Comparison of ENCODE assay signal across 10 mouse cellular contexts in the genomic region with DNA sequence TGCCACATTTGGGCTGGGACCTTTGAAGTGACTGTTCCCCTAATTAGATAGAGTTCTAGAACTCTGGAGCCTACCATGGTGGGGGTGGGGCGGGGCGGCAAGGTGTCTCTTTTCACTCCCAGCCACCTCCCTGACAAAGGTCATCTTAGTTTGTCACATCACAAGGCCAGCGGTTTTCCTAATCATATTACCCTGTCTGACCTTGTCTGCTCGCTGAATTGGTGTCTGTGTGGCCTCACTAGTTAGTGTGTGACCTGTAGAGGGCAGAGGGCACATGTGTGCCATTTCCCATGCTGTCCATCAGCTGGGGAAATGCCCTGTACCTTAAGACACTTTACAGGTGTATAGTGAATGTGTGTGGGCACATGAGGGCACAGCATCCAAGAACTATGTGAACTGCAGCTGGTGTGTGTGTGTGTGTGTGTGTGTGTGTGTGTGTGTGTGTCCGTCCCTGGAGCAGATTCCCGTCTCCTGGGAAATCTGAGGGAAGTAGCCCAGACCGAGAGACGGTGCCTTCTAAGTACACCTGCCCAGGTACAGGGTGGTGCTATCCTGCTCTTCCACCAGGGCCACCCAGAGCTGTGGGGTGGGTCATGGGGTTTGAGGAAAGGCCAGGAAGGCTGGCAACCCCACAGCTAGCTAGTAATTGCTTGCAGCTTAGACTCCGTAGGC.
DNase-seq lines count a peak whose midpoint lies in the region; ATAC-seq and TF ChIP-seq lines count a peak whose summit lies in the region.
"Had no signal": no experiment of that assay in that cellular context is flagged by ENCODE, and none has a peak within 500 bp of the region (broad histone marks: within the 10 kb centered on the region; RNA-seq: fewer than 3 reads in every experiment).

No protein-coding gene starts in this region.

- peaks cover 42% of the 10 kb centered on the region for H3K4me1 ChIP-seq in hindbrain, embryonic 10.5 days (replicated peaks)
- H3K4me1 ChIP-seq in hindbrain, embryonic 14.5 days (replicated peaks; ENCODE audit: control insufficient read depth, insufficient read depth, low read length): peaks cover 9% of the 10 kb centered on the region
- H3K4me1 ChIP-seq in midbrain, embryonic 10.5 days: peaks cover 31% of the 10 kb centered on the region
- peaks cover 9% of the 10 kb centered on the region; the same call in 1 of the 2 replicates for H3K4me1 ChIP-seq in midbrain, postnatal 0 days (ENCODE audit: insufficient read depth, low read length)
- peaks cover 65% of the 10 kb centered on the region for H3K4me1 ChIP-seq in limb, embryonic 10.5 days

- H3K9me3 ChIP-seq in hindbrain, embryonic 10.5 days: no peaks in the 10 kb centered on the region
- no peaks in the 10 kb centered on the region for H3K9me3 ChIP-seq in hindbrain, embryonic 14.5 days (ENCODE audit: control insufficient read depth, low read length)
- H3K9me3 ChIP-seq in midbrain, embryonic 10.5 days (replicated peaks): no peaks in the 10 kb centered on the region
- no peaks in the 10 kb centered on the region for H3K9me3 ChIP-seq in midbrain, postnatal 0 days (ENCODE audit: low read length)
- no peaks in the 10 kb centered on the region for H3K9me3 ChIP-seq in limb, embryonic 10.5 days (replicated peaks)

- peak overlapping the region; percentile 80 for H3K27ac ChIP-seq in hindbrain, embryonic 10.5 days
- H3K27ac ChIP-seq in hindbrain, embryonic 14.5 days: no peak overlapping the region
- peak overlapping the region; percentile 79 for H3K27ac ChIP-seq in midbrain, embryonic 10.5 days (replicated peaks)
- no peak overlapping the region for H3K27ac ChIP-seq in midbrain, postnatal 0 days (ENCODE audit: low read depth, low read length)
- H3K27ac ChIP-seq in limb, embryonic 10.5 days: peak overlapping the region; percentile 72

- 47% methylated on average over 9 of the region's 9 CpGs for WGBS in hindbrain, embryonic 10.5 days
- 69% methylated on average over 9 of the region's 9 CpGs for WGBS in hindbrain, embryonic 14.5 days
- WGBS in midbrain, embryonic 10.5 days: 51% methylated on average over 9 of the region's 9 CpGs
- WGBS in midbrain, postnatal 0 days: 64% methylated on average over 9 of the region's 9 CpGs
- 23% methylated on average over 9 of the region's 9 CpGs for WGBS in limb, embryonic 10.5 days

- no peak overlapping the region for H3K4me2 ChIP-seq in hindbrain, embryonic 14.5 days (replicated peaks)
- no peak overlapping the region for H3K4me2 ChIP-seq in midbrain, postnatal 0 days (ENCODE audit: low read depth, low read length, poor library complexity, severe bottlenecking)

- ATAC-seq in hindbrain, embryonic 14.5 days (ENCODE audit: low FRiP score): no peak
- no peak for ATAC-seq in midbrain, postnatal 0 days (ENCODE audit: low FRiP score)

- H3K27me3 ChIP-seq in hindbrain, embryonic 10.5 days (ENCODE audit: insufficient read depth, poor library complexity, severe bottlenecking): peaks cover 23% of the 10 kb centered on the region
- H3K27me3 ChIP-seq in hindbrain, embryonic 14.5 days (ENCODE audit: control insufficient read depth, insufficient read depth, low read length): no peaks in the 10 kb centered on the region
- peaks cover 8% of the 10 kb centered on the region; the same call in 1 of the 2 replicates for H3K27me3 ChIP-seq in midbrain, embryonic 10.5 days (ENCODE audit: low read depth, poor library complexity, severe bottlenecking)
- H3K27me3 ChIP-seq in midbrain, postnatal 0 days (ENCODE audit: insufficient read depth, low read length): no peaks in the 10 kb centered on the region
- peaks cover 54% of the 10 kb centered on the region for H3K27me3 ChIP-seq in limb, embryonic 10.5 days (ENCODE audit: low read depth, poor library complexity, severe bottlenecking)

- no peak overlapping the region for H3K4me3 ChIP-seq in hindbrain, embryonic 10.5 days
- H3K4me3 ChIP-seq in hindbrain, embryonic 14.5 days (replicated peaks; ENCODE audit: low read length): no peak overlapping the region
- 0 out of 2 replicates have a peak overlapping the region, but pooled peaks have one; percentile 4 for H3K4me3 ChIP-seq in midbrain, embryonic 10.5 days
- no peak overlapping the region for H3K4me3 ChIP-seq in midbrain, postnatal 0 days (ENCODE audit: low read depth, low read length)
- 0 out of 2 replicates have a peak overlapping the region, but pooled peaks have one; percentile 2 for H3K4me3 ChIP-seq in limb, embryonic 10.5 days

- DNase-seq in hindbrain, embryonic 10.5 days (ENCODE audit: low spot score): peak; percentile 33
- no peak for DNase-seq in hindbrain, embryonic 14.5 days (ENCODE audit: low spot score)
- no peak for DNase-seq in midbrain, embryonic 10.5 days (ENCODE audit: low spot score)
- DNase-seq in midbrain, postnatal 0 days (ENCODE audit: low spot score): no peak
- no peak for DNase-seq in limb, embryonic 10.5 days (ENCODE audit: low spot score)
- DNase-seq in yolk sac, embryonic 10.5 days (ENCODE audit: low spot score): peak; percentile 74
- no peak for DNase-seq in ovary, postnatal 36 days (ENCODE audit: low spot score)
- DNase-seq: adrenal gland, postnatal 36 days; cerebellum, adult 11 months; kidney, postnatal 14 days had no signal

- H3K9ac ChIP-seq in hindbrain, embryonic 14.5 days: no peak overlapping the region
- no peak overlapping the region for H3K9ac ChIP-seq in midbrain, postnatal 0 days (replicated peaks; ENCODE audit: low read length, poor library complexity, severe bottlenecking)

- TF ChIP-seq CTCF in midbrain, postnatal 0 days (IDR thresholded peaks at IDR 0.05): no peak

- H3K36me3 ChIP-seq in hindbrain, embryonic 10.5 days: no peaks in the 10 kb centered on the region
- no peaks in the 10 kb centered on the region for H3K36me3 ChIP-seq in hindbrain, embryonic 14.5 days (replicated peaks; ENCODE audit: control insufficient read depth, insufficient read depth)
- H3K36me3 ChIP-seq in midbrain, embryonic 10.5 days: no peaks in the 10 kb centered on the region
- no peaks in the 10 kb centered on the region for H3K36me3 ChIP-seq in midbrain, postnatal 0 days (ENCODE audit: insufficient read depth, low read length)
- no peaks in the 10 kb centered on the region for H3K36me3 ChIP-seq in limb, embryonic 10.5 days

Comparison
In these comparisons a context has a peak if more than half of its experiments do, and no peak if none do; other contexts are left out.
1. DNase-seq: peak in hindbrain, embryonic 10.5 days (single experiment) and yolk sac, embryonic 10.5 days (single experiment); none in hindbrain, embryonic 14.5 days (single experiment), midbrain, embryonic 10.5 days (single experiment), midbrain, postnatal 0 days (single experiment), limb, embryonic 10.5 days (single experiment) and ovary, postnatal 36 days (single experiment).
2. H3K27ac ChIP-seq: peak in hindbrain, embryonic 10.5 days (single experiment), midbrain, embryonic 10.5 days (single experiment) and limb, embryonic 10.5 days (single experiment); none in hindbrain, embryonic 14.5 days (single experiment) and midbrain, postnatal 0 days (single experiment).
3. H3K4me3 ChIP-seq: peak in midbrain, embryonic 10.5 days (single experiment) and limb, embryonic 10.5 days (single experiment); none in hindbrain, embryonic 10.5 days (single experiment), hindbrain, embryonic 14.5 days (single experiment) and midbrain, postnatal 0 days (single experiment).